Mouse (Mus musculus) left cerebral cortex, postnatal 4 days (tissue): ENCODE measurements around the gene Rab40c. TPM values are rescaled to one million over a fixed set of nuclear protein-coding genes. Genes with fewer than 3 reads are reported as not detected.

ENCODE experiments used
- DNase-seq: peaks from one replicate; pipeline ENCODE4 v3.0.0-alpha.2; 2022
- intact Hi-C: fragments of 180-260 bp; cut with DNase I; formaldehyde crosslinking; loops from one replicate; pipeline ENCODE4 v1.15.1; 2025
- total RNA-seq, 2 experiments: library from RNA; stranded (reverse); gene quantifications; 2 replicates each; pipeline ENCODE4 v1.2.3; 2021

Rab40c gene
- total RNA-seq, 2 experiments from 2014 or later = 47.0 to 47.2 TPM

- no peak for DNase-seq
- intact Hi-C loops = no loop called here
Observed at GRCm38 (mm10) chr17:25860229-25860628, 59.3 kb downstream of the Rab40c start.

- intact Hi-C loops = no loop called here
- DNase-seq = peak; percentile 95
Observed at GRCm38 (mm10) chr17:25844396-25844901, 75.1 kb downstream of the Rab40c start, which contains the start of gene Rhot2. TSS of gene Rhot2 (minus strand) at chr17:25844851.

GRCm38 (mm10) chr17:25843636-25844395 is 75.7 kb downstream of the Rab40c start:
- no peak for DNase-seq
- intact Hi-C loops = no loop called here

GRCm38 (mm10) chr17:25843122-25843521 is 76.4 kb downstream of the Rab40c start:
- intact Hi-C loops = no loop called here

GRCm38 (mm10) chr17:25842509-25842908 is 77.0 kb downstream of the Rab40c start:
- intact Hi-C loops = no loop called here

More at GRCm38 (mm10) chr17:25843122-25843521, 76.4 kb downstream of the Rab40c start:
- DNase-seq = no peak

GRCm38 (mm10) chr17:25841117-25841880 is 78.2 kb downstream of the Rab40c start, which contains the start of gene Gm20683:
TSS of gene Gm20683 (minus strand) at chr17:25841763.
- DNase-seq = no peak
- intact Hi-C loops = no loop called here

More at GRCm38 (mm10) chr17:25842509-25842908, 77.0 kb downstream of the Rab40c start:
- no peak for DNase-seq

GRCm38 (mm10) chr17:25840519-25840918 is 79.0 kb downstream of the Rab40c start:
- no peak for DNase-seq
- intact Hi-C loops = no loop called here

GRCm38 (mm10) chr17:25839455-25840235 is 79.9 kb downstream of the Rab40c start:
- DNase-seq = no peak
- intact Hi-C loops = no loop called here

GRCm38 (mm10) chr17:25838904-25839303 is 80.6 kb downstream of the Rab40c start:
- DNase-seq = no peak
- intact Hi-C loops = no loop called here

GRCm38 (mm10) chr17:25837533-25837932 is 82.0 kb downstream of the Rab40c start:
- intact Hi-C loops = no loop called here
- no peak for DNase-seq

- DNase-seq = peak; percentile 82
- intact Hi-C loops = no loop called here
Observed at GRCm38 (mm10) chr17:25837076-25837410, 82.5 kb downstream of the Rab40c start, which contains the start of gene Rhbdl1. TSS of gene Rhbdl1 (minus strand) at chr17:25837295.

GRCm38 (mm10) chr17:25836397-25837075 is 83.0 kb downstream of the Rab40c start:
- peak; percentile 78 for DNase-seq
- intact Hi-C loops = no loop called here

- no peak for DNase-seq
- intact Hi-C loops = no loop called here
Observed at GRCm38 (mm10) chr17:25835816-25836215, 83.7 kb downstream of the Rab40c start.

- no peak for DNase-seq
- intact Hi-C loops = no loop called here
Observed at GRCm38 (mm10) chr17:25835301-25835700, 84.2 kb downstream of the Rab40c start.

- intact Hi-C loops = no loop called here
- DNase-seq = no peak
Observed at GRCm38 (mm10) chr17:25834595-25835222, 84.8 kb downstream of the Rab40c start.

- no peak for DNase-seq
- intact Hi-C loops = no loop called here
Observed at GRCm38 (mm10) chr17:25833961-25834594, 85.4 kb downstream of the Rab40c start.

GRCm38 (mm10) chr17:25833291-25833663 is 86.2 kb downstream of the Rab40c start, which contains the start of gene Stub1:
TSS of gene Stub1 (minus strand) at chr17:25833404.
- DNase-seq = peak; percentile 93

GRCm38 (mm10) chr17:25832436-25833290 is 86.9 kb downstream of the Rab40c start:
- intact Hi-C loops = no loop called here
- peak; percentile 99 for DNase-seq

More at GRCm38 (mm10) chr17:25833291-25833663, 86.2 kb downstream of the Rab40c start, which contains the start of gene Stub1:
- intact Hi-C loops = no loop called here
